Mouse (Mus musculus): ENCODE results near the gene Ttc28.

- TF ChIP-seq RAD21 (IDR thresholded peaks at IDR 0.05; ENCODE audit: low read depth, low read length) (no peak), ZMIZ1 (IDR thresholded peaks at IDR 0.05; ENCODE audit: low read depth, low read length) (no peak), CTCF (conservative IDR thresholded peaks at IDR 0.05 in 1 of 2, IDR thresholded peaks at IDR 0.05 in 1 of 2; ENCODE audit: low read depth in 2 of 2, low read length in 2 of 2) (no peak), ZKSCAN1 (IDR thresholded peaks at IDR 0.05; ENCODE audit: borderline replicate concordance, low read depth, low read length) (no peak)
These were observed 258.1 kb downstream of the Ttc28 start for GRCm38 (mm10) chr5:111137742-111138141.

Measured in CH12.LX (cell line).